Mouse (Mus musculus) forebrain, embryonic 14.5 days (tissue): ENCODE measurements around the gene Traf7. TPM values are rescaled to one million over a fixed set of nuclear protein-coding genes. Genes with fewer than 3 reads are reported as not detected.
A peak's percentile ranks its signal among the peaks of the same experiment; 100 is the strongest.

Experiments used
- ATAC-seq: fragments of 200-750 bp; cut with Nextera tagmentation; 2 replicates; pipeline ENCODE4 v1.8.0; 2017; ENCODE audit warnings: mild to moderate bottlenecking, moderate library complexity
- DNase-seq: peaks from one replicate; pipeline ENCODE4 v3.0.0-alpha.2; 2015; ENCODE audit warnings: low spot score
- H3K27ac ChIP-seq: fragments of 300-500 bp; sonication (generic); 2 replicates; pipeline ENCODE4 v1.5.1; 2014; ENCODE audit warnings: low read depth, mild to moderate bottlenecking, control low read depth, low read length, moderate library complexity
- H3K27me3 ChIP-seq: fragments of 300-500 bp; sonication (generic); replicated peaks from 2 replicates; pipeline ENCODE4 v1.6.1; 2014; ENCODE audit warnings: low read length, control low read depth, mixed read lengths; ENCODE audit not compliant: control insufficient read depth, insufficient read depth
- H3K36me3 ChIP-seq: fragments of 300-500 bp; sonication (generic); 2 replicates; pipeline ENCODE4 v1.6.1; 2014; ENCODE audit warnings: low read length, control low read depth; ENCODE audit not compliant: control insufficient read depth, insufficient read depth
- H3K4me1 ChIP-seq: fragments of 300-500 bp; sonication (generic); 2 replicates; pipeline ENCODE4 v1.6.1; 2014; ENCODE audit warnings: antibody characterized with exemption, low read length, control low read depth; ENCODE audit not compliant: control insufficient read depth, insufficient read depth
- H3K4me2 ChIP-seq: fragments of 300-500 bp; sonication (generic); 2 replicates; pipeline ENCODE4 v1.6.1; 2014; ENCODE audit warnings: mild to moderate bottlenecking, control low read depth, low read length
- H3K4me3 ChIP-seq: fragments of 300-500 bp; sonication (generic); 2 replicates; pipeline ENCODE4 v1.5.1; 2014; ENCODE audit warnings: low read depth, low read length, control low read depth
- H3K9ac ChIP-seq: fragments of 300-500 bp; sonication (generic); 2 replicates; pipeline ENCODE4 v1.6.1; 2014; ENCODE audit warnings: mild to moderate bottlenecking, low read length, control low read depth, moderate library complexity
- H3K9me3 ChIP-seq: fragments of 300-500 bp; sonication (generic); replicated peaks from 2 replicates; pipeline ENCODE4 v1.6.1; 2016; ENCODE audit warnings: low read length, control low read depth, mixed read lengths; ENCODE audit not compliant: control insufficient read depth
- WGBS: fragments of 180-500 bp; shearing (Covaris S2); extraction: QIAGEN DNeasy Blood & Tissue Kit; methylation state at CpG from one replicate; pipeline ENCODE4 v1.1.7; 2014; 5-methylcytosine and 5-hydroxymethylcytosine counted together
- polyA plus RNA-seq: library from polyadenylated mRNA; unstranded; fragments of >200 nt; fragmentation: Nextera tagmentation; extraction: Ambion mirVana; gene quantifications from 2 replicates; pipeline ENCODE4 v1.2.1, GENCODE M21; 2014

The Traf7 gene
- polyA plus RNA-seq, 1 experiment from 2014 or later = 80.1 TPM

DNA sequence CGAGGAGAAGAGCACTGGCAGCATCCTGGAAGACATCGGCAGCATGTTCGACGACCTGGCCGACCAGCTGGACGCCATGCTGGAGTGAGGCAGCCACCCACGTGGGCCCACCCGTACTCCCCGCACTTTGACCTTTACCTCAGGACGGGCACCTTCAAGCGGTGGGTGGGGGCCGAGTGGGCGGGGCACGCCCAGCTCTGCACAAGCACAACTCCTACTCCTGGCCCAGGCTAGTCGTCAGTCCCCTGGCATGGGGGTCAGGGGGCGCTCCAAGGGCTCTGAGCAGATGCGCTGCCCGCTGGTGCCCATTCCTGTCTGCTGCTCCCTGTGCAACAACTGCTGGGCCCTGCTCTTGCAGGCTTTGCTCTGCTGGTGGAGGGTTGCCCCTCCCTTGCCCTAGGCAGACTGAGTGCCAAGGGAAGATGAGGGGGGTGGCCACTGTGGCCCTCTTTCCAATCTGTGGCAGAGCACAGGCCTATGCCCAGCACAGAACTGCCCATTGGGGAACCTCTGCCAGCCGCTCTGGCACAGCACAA is 20.5 kb downstream of the Traf7 start:
- ATAC-seq = 0 out of 2 replicates have a peak, but pooled peaks have one; percentile 37

DNA sequence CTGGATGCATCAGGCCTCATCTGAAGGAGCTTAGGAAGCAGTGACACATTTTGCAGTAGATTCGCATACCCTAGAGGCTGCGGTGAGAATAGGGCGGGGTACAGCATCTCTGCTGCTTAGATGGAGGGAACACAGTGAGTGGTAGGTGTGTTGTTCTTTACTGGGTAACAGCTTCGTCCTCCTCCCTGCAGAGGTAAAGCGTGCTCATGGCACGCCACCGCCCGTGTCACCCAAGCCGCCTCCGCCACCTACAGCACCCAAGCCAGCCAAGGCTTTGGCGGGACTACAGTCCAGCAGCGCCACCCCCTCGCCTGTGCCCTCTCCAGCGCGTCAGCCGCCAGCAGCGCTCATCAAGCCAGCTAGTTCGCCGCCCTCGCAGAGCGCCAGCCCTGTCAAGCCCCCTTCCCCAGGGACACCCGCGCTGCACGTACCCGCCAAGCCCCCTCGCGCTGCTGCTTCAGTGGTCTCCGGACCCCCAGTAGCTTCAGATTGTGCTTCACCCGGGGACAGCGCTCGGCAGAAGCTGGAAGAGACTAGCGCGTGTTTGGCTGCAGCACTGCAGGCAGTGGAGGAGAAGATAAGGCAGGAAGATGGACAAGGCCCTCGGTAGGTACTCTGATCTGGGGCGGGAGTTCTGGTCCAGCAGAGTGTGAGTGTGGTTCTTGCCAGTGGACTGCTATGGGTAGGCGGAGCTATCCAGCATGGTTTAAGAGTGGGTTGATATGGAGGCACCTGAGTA is 21.2 kb downstream of the Traf7 start:
- H3K36me3 ChIP-seq = peaks cover 98% of the 10 kb centered on the region
- no peak overlapping the region for H3K4me3 ChIP-seq
- H3K4me2 ChIP-seq = no peak overlapping the region
- no peaks in the 10 kb centered on the region for H3K9me3 ChIP-seq
- 33% methylated on average over 36 of the region's 36 CpGs for WGBS
- DNase-seq (no peak), ATAC-seq (no peak)
- H3K27me3 ChIP-seq = no peaks in the 10 kb centered on the region
- peak overlapping the region; percentile 21; the same call in 1 of the 2 replicates for H3K27ac ChIP-seq
- H3K4me1 ChIP-seq = no peaks in the 10 kb centered on the region
- H3K9ac ChIP-seq = peak overlapping the region; percentile 35; the same call in 1 of the 2 replicates

More for the DNA sequence above, 20.5 kb downstream of the Traf7 start:
- no peak for DNase-seq
- H3K27ac ChIP-seq = no peak overlapping the region
- H3K9me3 ChIP-seq = no peaks in the 10 kb centered on the region
- no peaks in the 10 kb centered on the region for H3K27me3 ChIP-seq
- H3K4me3 ChIP-seq = no peak overlapping the region
- peaks cover 98% of the 10 kb centered on the region for H3K36me3 ChIP-seq
- no peak overlapping the region for H3K9ac ChIP-seq
- no peak overlapping the region for H3K4me2 ChIP-seq
- H3K4me1 ChIP-seq = no peaks in the 10 kb centered on the region
- WGBS = 55% methylated on average over 19 of the region's 19 CpGs

DNA sequence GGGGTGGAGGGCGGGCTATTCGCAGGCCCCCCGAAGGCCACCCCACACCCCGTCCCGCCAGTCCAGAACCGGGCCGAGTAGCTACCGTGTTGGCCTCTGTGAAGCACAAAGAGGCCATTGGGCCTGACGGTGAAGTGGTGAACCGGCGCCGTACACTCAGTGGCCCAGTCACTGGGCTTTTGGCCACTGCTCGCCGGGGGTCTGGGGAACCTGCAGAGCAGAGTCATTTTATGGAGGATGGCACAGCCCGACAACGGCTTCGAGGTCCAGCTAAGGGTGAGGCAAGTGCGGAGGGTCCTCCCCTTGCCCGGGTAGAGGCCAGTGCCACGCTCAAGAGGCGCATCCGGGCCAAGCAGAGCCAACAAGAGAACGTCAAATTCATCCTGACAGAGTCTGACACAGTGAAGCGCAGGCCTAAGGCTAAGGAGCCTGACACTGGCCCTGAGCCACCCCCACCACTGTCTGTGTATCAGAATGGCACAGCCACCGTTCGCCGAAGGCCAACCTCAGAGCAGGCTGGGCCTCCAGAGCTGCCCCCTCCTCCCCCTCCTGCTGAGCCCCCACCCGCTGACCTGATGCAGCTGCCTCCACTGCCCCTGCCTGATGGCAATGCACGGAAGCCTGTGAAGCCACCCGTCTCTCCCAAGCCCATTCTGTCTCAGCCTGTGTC is 22.3 kb downstream of the Traf7 start:
- Histone ChIP-seq H3K4me2 (no peak overlapping the region), H3K36me3 (peaks cover 98% of the 10 kb centered on the region), H3K27me3 (no peaks in the 10 kb centered on the region), H3K9me3 (no peaks in the 10 kb centered on the region), H3K4me1 (no peaks in the 10 kb centered on the region), H3K4me3 (no peak overlapping the region), H3K27ac (no peak overlapping the region), H3K9ac (no peak overlapping the region)
- DNase-seq (no peak), ATAC-seq (no peak)
- WGBS = 90% methylated on average over 30 of the region's 30 CpGs

DNA sequence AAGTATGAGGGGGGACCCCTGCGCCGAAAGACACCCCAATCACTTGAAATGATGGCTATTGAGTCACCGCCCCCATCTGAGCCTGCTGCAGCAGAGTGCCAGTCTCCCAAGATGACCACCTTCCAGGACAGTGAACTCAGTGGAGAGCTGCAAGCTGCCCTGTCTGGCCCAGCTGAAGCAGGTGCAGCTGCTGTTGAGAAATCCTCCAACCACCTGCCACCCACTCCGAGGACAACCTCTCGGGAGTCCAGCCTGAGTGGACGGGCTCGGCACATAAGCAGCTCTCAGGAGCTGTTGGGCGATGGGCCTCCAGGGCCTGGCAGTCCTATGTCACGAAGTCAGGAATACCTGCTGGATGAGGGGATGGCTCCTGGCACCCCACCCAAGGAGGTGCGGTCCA is 23.7 kb downstream of the Traf7 start:
- Histone ChIP-seq H3K36me3 (peaks cover 96% of the 10 kb centered on the region), H3K27me3 (no peaks in the 10 kb centered on the region), H3K4me3 (no peak overlapping the region), H3K9me3 (no peaks in the 10 kb centered on the region), H3K4me1 (no peaks in the 10 kb centered on the region), H3K9ac (no peak overlapping the region), H3K27ac (no peak overlapping the region), H3K4me2 (no peak overlapping the region)
- 92% methylated on average over 10 of the region's 10 CpGs for WGBS
- DNase-seq (no peak), ATAC-seq (no peak)

DNA sequence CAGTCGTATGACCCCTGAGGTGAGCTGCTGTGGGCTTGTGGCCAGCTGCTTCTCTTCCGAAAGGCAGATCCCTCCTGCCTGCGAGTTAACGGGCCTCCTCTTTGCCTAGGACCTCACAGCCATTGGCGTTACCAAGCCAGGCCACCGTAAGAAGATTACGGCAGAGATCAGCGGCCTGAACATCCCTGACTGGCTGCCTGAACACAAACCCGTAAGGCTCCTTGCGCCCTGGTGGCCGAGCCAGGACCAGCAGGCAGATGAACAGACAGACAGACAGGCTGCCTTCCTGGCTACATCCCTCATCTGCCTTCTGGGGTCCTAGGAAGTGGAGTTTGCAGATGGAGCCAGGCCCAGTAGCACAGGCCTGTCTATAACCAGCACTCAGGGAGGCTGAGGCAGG is 25.5 kb downstream of the Traf7 start:
- Histone ChIP-seq H3K9me3 (no peaks in the 10 kb centered on the region), H3K36me3 (peaks cover 95% of the 10 kb centered on the region), H3K27ac (no peak overlapping the region), H3K4me1 (no peaks in the 10 kb centered on the region), H3K9ac (no peak overlapping the region), H3K27me3 (no peaks in the 10 kb centered on the region), H3K4me2 (no peak overlapping the region), H3K4me3 (no peak overlapping the region)
- DNase-seq = no peak
- ATAC-seq = no peak
- 37% methylated on average over 11 of the region's 11 CpGs for WGBS

DNA sequence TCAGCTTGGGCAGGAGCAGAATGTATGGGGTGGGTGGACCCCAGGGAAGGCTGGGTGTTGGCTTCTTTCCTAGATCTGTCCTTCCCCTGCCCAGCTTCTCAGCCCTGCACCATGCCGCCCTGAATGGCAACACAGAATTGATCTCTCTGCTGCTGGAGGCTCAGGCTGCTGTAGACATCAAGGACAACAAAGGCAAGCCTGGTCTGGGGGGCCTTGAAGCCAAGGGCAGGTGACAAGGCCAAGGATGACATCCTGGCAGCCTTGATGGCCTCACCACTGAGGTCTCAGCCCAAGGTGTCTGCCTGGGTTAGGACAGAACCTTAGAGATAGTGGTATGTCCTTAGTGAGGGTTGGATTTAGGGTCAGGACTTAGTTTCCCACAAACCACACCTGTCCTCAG is 31.7 kb downstream of the Traf7 start:
- Histone ChIP-seq H3K9ac (no peak overlapping the region), H3K27me3 (no peaks in the 10 kb centered on the region), H3K4me3 (no peak overlapping the region), H3K27ac (no peak overlapping the region), H3K36me3 (peaks cover 49% of the 10 kb centered on the region), H3K9me3 (no peaks in the 10 kb centered on the region), H3K4me2 (no peak overlapping the region), H3K4me1 (no peaks in the 10 kb centered on the region)
- DNase-seq (no peak), ATAC-seq (no peak)
- 75% methylated on average over 1 of the region's 1 CpGs for WGBS

DNA sequence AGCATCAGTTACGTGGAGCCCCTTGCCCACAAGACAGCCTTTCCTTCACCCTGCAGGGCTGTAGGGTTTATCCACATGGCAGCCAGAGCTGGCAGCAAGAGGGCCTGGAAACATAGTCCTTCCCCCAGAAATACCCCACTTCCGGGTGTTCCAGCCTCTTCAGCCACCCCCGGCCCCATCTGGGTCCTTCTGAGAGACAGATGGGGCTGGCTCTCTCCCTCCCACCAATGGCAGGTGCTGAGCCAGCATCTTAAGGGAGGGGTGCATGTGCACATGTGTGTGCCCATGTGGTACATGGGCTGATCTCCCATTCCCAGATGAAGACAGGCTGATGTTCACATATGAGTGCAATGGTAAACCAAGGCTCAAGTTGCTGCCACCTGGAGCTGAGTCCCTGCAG is 32.3 kb downstream of the Traf7 start:
- Histone ChIP-seq H3K4me3 (no peak overlapping the region), H3K27me3 (no peaks in the 10 kb centered on the region), H3K9ac (no peak overlapping the region), H3K4me2 (no peak overlapping the region), H3K27ac (no peak overlapping the region), H3K4me1 (peaks cover 3% of the 10 kb centered on the region; the same call in 1 of the 2 replicates), H3K36me3 (peaks cover 43% of the 10 kb centered on the region), H3K9me3 (no peaks in the 10 kb centered on the region)
- WGBS = 83% methylated on average over 3 of the region's 3 CpGs
- ATAC-seq = peak; percentile 51; the same call in 1 of the 2 replicates
- DNase-seq = no peak

DNA sequence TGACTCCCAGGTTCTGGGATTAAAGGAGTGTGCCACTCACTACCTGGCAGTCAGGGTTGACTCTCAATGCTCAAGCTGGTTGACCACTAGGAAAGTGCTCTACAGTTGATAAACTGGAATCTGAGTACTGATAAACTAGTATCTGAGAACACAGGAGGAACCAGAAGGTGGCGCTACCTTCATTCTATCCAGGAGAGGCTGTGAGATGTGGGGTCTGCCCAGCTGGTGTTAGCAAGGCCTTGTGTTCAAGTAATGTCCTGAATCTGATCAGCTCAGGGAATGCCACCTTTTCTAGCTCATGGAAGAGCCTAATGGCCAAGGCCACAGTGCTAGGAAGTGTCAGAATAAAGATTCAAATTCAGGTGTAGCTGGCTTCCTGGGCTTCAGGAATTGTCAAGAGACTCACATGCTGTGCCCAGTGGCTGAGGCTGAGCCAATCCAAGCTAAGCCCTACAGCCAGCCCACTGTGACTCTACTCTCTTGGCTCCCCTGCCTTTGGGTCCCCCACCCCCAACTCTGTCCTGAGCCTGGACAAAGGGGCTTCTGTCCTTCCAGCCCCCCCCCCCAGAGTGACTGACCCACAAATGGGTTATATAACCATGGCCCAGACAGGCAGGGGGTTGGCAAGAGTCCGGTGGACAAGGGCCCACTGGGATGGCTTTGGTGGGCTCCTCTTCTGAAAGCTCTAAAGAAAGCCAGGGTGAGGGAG is 33.0 kb downstream of the Traf7 start:
- ATAC-seq = no peak

More for the DNA sequence above, 33.0 kb downstream of the Traf7 start:
- Histone ChIP-seq H3K27ac (no peak overlapping the region), H3K9me3 (no peaks in the 10 kb centered on the region), H3K36me3 (peaks cover 39% of the 10 kb centered on the region), H3K4me2 (no peak overlapping the region), H3K4me3 (no peak overlapping the region), H3K9ac (no peak overlapping the region), H3K27me3 (no peaks in the 10 kb centered on the region), H3K4me1 (peaks cover 9% of the 10 kb centered on the region; the same call in 1 of the 2 replicates)
- peak; percentile 70 for DNase-seq
- WGBS = 37% methylated on average over 2 of the region's 2 CpGs
